Mouse (Mus musculus): ENCODE data around the gene Caprin2. TPM values are rescaled to one million over a fixed set of nuclear protein-coding genes. Genes with fewer than 3 reads are reported as not detected.

The Caprin2 gene
- polyA plus RNA-seq, 1 experiment from 2014 or later: 9.6 TPM

- ATAC-seq: no peak
- H3K27me3 ChIP-seq (replicated peaks; ENCODE audit: control insufficient read depth, insufficient read depth, low read length): no peaks in the 10 kb centered on the region
- peaks cover 6% of the 10 kb centered on the region for H3K4me1 ChIP-seq (ENCODE audit: control insufficient read depth, insufficient read depth, low read depth, low read length)
- H3K4me2 ChIP-seq (ENCODE audit: low read length): peak overlapping the region; percentile 63
- no peaks in the 10 kb centered on the region for H3K9me3 ChIP-seq (ENCODE audit: control insufficient read depth, low read length)
- WGBS: 14% methylated on average over 18 of the region's 18 CpGs
- H3K27ac ChIP-seq (ENCODE audit: low read depth, low read length): peak overlapping the region; percentile 75; the same call in 1 of the 2 replicates
- H3K4me3 ChIP-seq (ENCODE audit: low read length): peak overlapping the region; percentile 78
- H3K36me3 ChIP-seq (ENCODE audit: control insufficient read depth, insufficient read depth, low read length): no peaks in the 10 kb centered on the region
- peak overlapping the region; percentile 83 for H3K9ac ChIP-seq (ENCODE audit: low read depth, low read length)
Observed at GRCm38 (mm10) chr6:148894888-148895772, 907 bp downstream of the Caprin2 start.

DNA sequence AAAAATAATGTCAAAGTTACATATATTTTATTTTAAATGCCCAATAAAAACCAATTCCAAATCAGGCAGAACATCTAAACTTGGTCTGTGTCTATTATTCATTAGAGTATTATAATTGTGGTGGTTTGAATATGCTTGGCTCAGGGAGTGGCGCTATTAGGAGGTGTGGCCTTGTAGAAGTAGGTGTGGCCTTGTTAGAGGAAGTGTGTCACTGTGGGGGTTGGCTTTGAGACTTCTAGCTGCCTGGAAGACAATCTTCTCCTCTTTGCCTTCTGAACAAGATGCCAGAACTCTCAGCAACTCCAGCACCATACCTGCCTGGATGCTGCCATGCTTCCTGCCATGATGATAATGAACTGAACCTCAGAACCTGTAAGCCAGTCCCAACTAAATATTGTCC is 22.1 kb downstream of the Caprin2 start:
- no peaks in the 10 kb centered on the region for H3K4me1 ChIP-seq (ENCODE audit: control insufficient read depth, insufficient read depth, low read depth, low read length)
- no peak overlapping the region for H3K9ac ChIP-seq (ENCODE audit: low read depth, low read length)
- no peaks in the 10 kb centered on the region for H3K36me3 ChIP-seq (ENCODE audit: control insufficient read depth, insufficient read depth, low read length)
- no peak for ATAC-seq
- H3K4me2 ChIP-seq (ENCODE audit: low read length): no peak overlapping the region
- no peaks in the 10 kb centered on the region for H3K9me3 ChIP-seq (ENCODE audit: control insufficient read depth, low read length)
- no peaks in the 10 kb centered on the region for H3K27me3 ChIP-seq (replicated peaks; ENCODE audit: control insufficient read depth, insufficient read depth, low read length)
- H3K27ac ChIP-seq (ENCODE audit: low read depth, low read length): no peak overlapping the region
- no peak overlapping the region for H3K4me3 ChIP-seq (ENCODE audit: low read length)
- 97% methylated on average over 1 of the region's 1 CpGs for WGBS

DNA sequence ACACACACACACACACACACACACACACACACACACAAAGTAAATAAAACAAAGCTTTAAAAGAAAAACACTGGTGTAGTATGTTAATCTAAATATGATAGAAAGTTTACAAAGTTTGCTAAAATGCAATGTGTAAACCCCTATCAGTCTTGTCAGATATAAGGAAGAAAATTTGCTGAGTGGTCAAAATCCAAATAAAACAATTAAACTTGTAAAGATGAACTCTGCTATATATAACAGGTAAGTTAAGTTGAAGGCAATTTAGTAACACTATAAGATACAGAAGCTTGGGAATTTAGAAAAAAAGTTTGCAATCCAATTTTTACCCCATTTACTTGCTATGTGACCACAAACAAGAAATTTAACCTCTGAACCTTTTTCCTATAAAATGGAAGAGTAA is 50.4 kb downstream of the Caprin2 start:
- Histone ChIP-seq H3K9ac (ENCODE audit: low read depth, low read length) (no peak overlapping the region), H3K4me1 (ENCODE audit: control insufficient read depth, insufficient read depth, low read depth, low read length) (no peaks in the 10 kb centered on the region), H3K27ac (ENCODE audit: low read depth, low read length) (no peak overlapping the region), H3K27me3 (replicated peaks; ENCODE audit: control insufficient read depth, insufficient read depth, low read length) (no peaks in the 10 kb centered on the region), H3K9me3 (ENCODE audit: control insufficient read depth, low read length) (no peaks in the 10 kb centered on the region), H3K4me3 (ENCODE audit: low read length) (no peak overlapping the region), H3K36me3 (ENCODE audit: control insufficient read depth, insufficient read depth, low read length) (no peaks in the 10 kb centered on the region), H3K4me2 (ENCODE audit: low read length) (no peak overlapping the region)
- no peak for ATAC-seq

DNA sequence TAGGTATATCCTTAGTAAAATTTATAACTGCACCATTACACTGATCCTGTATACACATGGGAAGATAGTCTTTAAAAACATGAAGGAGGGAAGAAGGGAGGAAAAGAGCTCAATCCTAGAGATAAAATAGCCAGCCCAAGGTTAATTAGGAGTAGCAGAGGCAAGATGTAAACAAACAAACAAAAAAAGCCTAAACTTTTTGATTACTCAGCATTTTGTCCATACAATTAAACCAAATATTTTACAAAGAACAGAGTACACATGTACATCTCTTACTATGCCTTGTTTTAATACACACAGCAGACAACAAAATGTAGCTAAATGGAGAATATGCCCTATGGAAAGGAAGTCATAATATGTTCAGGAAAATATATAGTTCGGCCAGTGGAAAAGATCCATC is 54.3 kb downstream of the Caprin2 start:
- no peaks in the 10 kb centered on the region for H3K36me3 ChIP-seq (ENCODE audit: control insufficient read depth, insufficient read depth, low read length)
- WGBS: 94% methylated on average over 1 of the region's 1 CpGs
- H3K27me3 ChIP-seq (replicated peaks; ENCODE audit: control insufficient read depth, insufficient read depth, low read length): no peaks in the 10 kb centered on the region
- H3K27ac ChIP-seq (ENCODE audit: low read depth, low read length): no peak overlapping the region
- H3K4me2 ChIP-seq (ENCODE audit: low read length): no peak overlapping the region
- no peak overlapping the region for H3K4me3 ChIP-seq (ENCODE audit: low read length)
- ATAC-seq: no peak
- H3K4me1 ChIP-seq (ENCODE audit: control insufficient read depth, insufficient read depth, low read depth, low read length): no peaks in the 10 kb centered on the region
- H3K9me3 ChIP-seq (ENCODE audit: control insufficient read depth, low read length): no peaks in the 10 kb centered on the region
- no peak overlapping the region for H3K9ac ChIP-seq (ENCODE audit: low read depth, low read length)

GRCm38 (mm10) chr6:148838460-148838859 is 57.6 kb downstream of the Caprin2 start:
- no peaks in the 10 kb centered on the region for H3K27me3 ChIP-seq (replicated peaks; ENCODE audit: control insufficient read depth, insufficient read depth, low read length)
- H3K27ac ChIP-seq (ENCODE audit: low read depth, low read length): no peak overlapping the region
- H3K36me3 ChIP-seq (ENCODE audit: control insufficient read depth, insufficient read depth, low read length): no peaks in the 10 kb centered on the region
- no peaks in the 10 kb centered on the region for H3K4me1 ChIP-seq (ENCODE audit: control insufficient read depth, insufficient read depth, low read depth, low read length)
- ATAC-seq: no peak
- H3K4me3 ChIP-seq (ENCODE audit: low read length): no peak overlapping the region
- H3K4me2 ChIP-seq (ENCODE audit: low read length): no peak overlapping the region
- H3K9ac ChIP-seq (ENCODE audit: low read depth, low read length): no peak overlapping the region
- no peaks in the 10 kb centered on the region for H3K9me3 ChIP-seq (ENCODE audit: control insufficient read depth, low read length)

GRCm38 (mm10) chr6:148831728-148832121 is 64.3 kb downstream of the Caprin2 start:
- H3K27ac ChIP-seq (ENCODE audit: low read depth, low read length): no peak overlapping the region
- H3K9me3 ChIP-seq (ENCODE audit: control insufficient read depth, low read length): no peaks in the 10 kb centered on the region
- no peaks in the 10 kb centered on the region for H3K36me3 ChIP-seq (ENCODE audit: control insufficient read depth, insufficient read depth, low read length)
- H3K4me2 ChIP-seq (ENCODE audit: low read length): peak overlapping the region; percentile 61
- WGBS: 24% methylated on average over 3 of the region's 3 CpGs
- no peak overlapping the region for H3K9ac ChIP-seq (ENCODE audit: low read depth, low read length)
- no peak; the same call in 1 of the 2 replicates for ATAC-seq
- H3K4me1 ChIP-seq (ENCODE audit: control insufficient read depth, insufficient read depth, low read depth, low read length): peaks cover 9% of the 10 kb centered on the region
- peak overlapping the region; percentile 66 for H3K4me3 ChIP-seq (ENCODE audit: low read length)
- H3K27me3 ChIP-seq (replicated peaks; ENCODE audit: control insufficient read depth, insufficient read depth, low read length): no peaks in the 10 kb centered on the region

GRCm38 (mm10) chr6:148830748-148831727 is 65.0 kb downstream of the Caprin2 start, which contains the start of gene Ipo8:
TSS of gene Ipo8 (minus strand) at chr6:148831467.
- Histone ChIP-seq H3K27me3 (replicated peaks; ENCODE audit: control insufficient read depth, insufficient read depth, low read length) (no peaks in the 10 kb centered on the region), H3K4me2 (ENCODE audit: low read length) (peak within 1 kb of the TSS; percentile 95), H3K27ac (ENCODE audit: low read depth, low read length) (peak within 1 kb of the TSS; percentile 67), H3K36me3 (ENCODE audit: control insufficient read depth, insufficient read depth, low read length) (no peaks in the 10 kb centered on the region), H3K4me3 (ENCODE audit: low read length) (peak within 1 kb of the TSS; percentile 66), H3K9ac (ENCODE audit: low read depth, low read length) (peak within 1 kb of the TSS; percentile 82), H3K9me3 (ENCODE audit: control insufficient read depth, low read length) (no peaks in the 10 kb centered on the region), H3K4me1 (ENCODE audit: control insufficient read depth, insufficient read depth, low read depth, low read length) (peaks cover 9% of the 10 kb centered on the region)
- WGBS: under 1% methylated on average over 47 of the region's 47 CpGs
- ATAC-seq: peak; percentile 100

- Histone ChIP-seq H3K36me3 (ENCODE audit: control insufficient read depth, insufficient read depth, low read length) (no peaks in the 10 kb centered on the region), H3K4me2 (ENCODE audit: low read length) (peak overlapping the region; percentile 95), H3K27ac (ENCODE audit: low read depth, low read length) (peak overlapping the region; percentile 67; the same call in 1 of the 2 replicates), H3K9me3 (ENCODE audit: control insufficient read depth, low read length) (no peaks in the 10 kb centered on the region), H3K27me3 (replicated peaks; ENCODE audit: control insufficient read depth, insufficient read depth, low read length) (no peaks in the 10 kb centered on the region), H3K4me1 (ENCODE audit: control insufficient read depth, insufficient read depth, low read depth, low read length) (peaks cover 9% of the 10 kb centered on the region), H3K4me3 (ENCODE audit: low read length) (peak overlapping the region; percentile 66), H3K9ac (ENCODE audit: low read depth, low read length) (peak overlapping the region; percentile 82)
- WGBS: 0% methylated on average over 3 of the region's 3 CpGs
- no peak for ATAC-seq
Observed at GRCm38 (mm10) chr6:148830355-148830747, 65.7 kb downstream of the Caprin2 start.

DNA sequence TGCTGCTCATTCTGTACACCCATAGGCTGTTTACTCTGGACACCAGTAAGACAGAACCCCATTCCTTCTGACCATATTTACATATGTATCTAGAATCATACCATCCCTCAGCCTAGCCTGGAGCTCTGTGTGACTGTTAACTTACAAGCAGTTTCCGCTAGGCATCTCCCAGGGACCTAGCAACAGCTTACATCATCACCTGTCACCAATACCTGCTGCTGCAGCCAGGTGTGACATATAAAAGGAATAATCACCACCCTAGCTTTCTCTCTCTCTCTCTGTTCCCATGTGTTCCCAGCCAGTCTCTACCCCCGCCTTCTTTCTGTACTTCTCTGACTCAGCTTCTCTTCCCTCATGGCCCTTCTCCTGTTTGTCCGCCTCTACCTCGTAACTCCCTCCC is 69.9 kb downstream of the Caprin2 start:
- no peak overlapping the region for H3K4me3 ChIP-seq (ENCODE audit: low read length)
- no peak overlapping the region for H3K4me2 ChIP-seq (ENCODE audit: low read length)
- 88% methylated on average over 4 of the region's 4 CpGs for WGBS
- H3K27ac ChIP-seq (ENCODE audit: low read depth, low read length): no peak overlapping the region
- peaks cover 5% of the 10 kb centered on the region for H3K36me3 ChIP-seq (ENCODE audit: control insufficient read depth, insufficient read depth, low read length)
- H3K4me1 ChIP-seq (ENCODE audit: control insufficient read depth, insufficient read depth, low read depth, low read length): peaks cover 9% of the 10 kb centered on the region
- no peaks in the 10 kb centered on the region for H3K9me3 ChIP-seq (ENCODE audit: control insufficient read depth, low read length)
- no peak for ATAC-seq
- no peaks in the 10 kb centered on the region for H3K27me3 ChIP-seq (replicated peaks; ENCODE audit: control insufficient read depth, insufficient read depth, low read length)
- H3K9ac ChIP-seq (ENCODE audit: low read depth, low read length): no peak overlapping the region

Measured in hindbrain, embryonic 16.5 days (tissue).